Mouse (Mus musculus) bone marrow macrophage, adult 2 months (primary cell): Measurements from ENCODE around the gene Pik3cd.

Source experiments
- CTCF ChIP-seq: IDR thresholded peaks from 2 replicates; pipeline ENCODE4 v1.5.1; 2012; ENCODE audit warnings: low read depth, mild to moderate bottlenecking, low read length, moderate library complexity
- POLR2A ChIP-seq: IDR thresholded peaks from 2 replicates; pipeline ENCODE4 v1.6.1; 2012; ENCODE audit warnings: mild to moderate bottlenecking, low read depth, low read length, borderline replicate concordance

DNA sequence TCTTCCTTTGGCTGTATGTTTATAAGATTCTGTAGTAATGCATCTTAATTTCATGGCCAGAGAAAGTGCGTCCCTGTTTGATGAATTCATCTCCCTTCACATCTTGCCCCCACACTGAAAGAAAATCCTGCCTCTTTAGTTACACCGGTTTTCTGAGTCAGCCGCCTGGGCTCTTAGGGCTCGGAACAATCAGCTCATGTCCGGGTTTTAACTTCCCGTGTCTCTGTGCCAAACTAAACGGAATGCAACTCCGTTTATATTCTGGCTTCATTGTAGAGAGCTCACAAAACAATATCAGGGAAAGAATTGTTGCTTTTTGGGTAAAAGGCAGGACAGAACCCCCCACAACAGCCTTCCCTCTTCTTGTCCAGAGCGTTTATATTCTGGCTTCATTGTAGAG is 73.6 kb downstream of the Pik3cd start:
- TF ChIP-seq POLR2A = no peak
- no peak for TF ChIP-seq CTCF
